Mouse (Mus musculus): ENCODE data around the gene Krtap1-3.
"Not testable (repeated sequence)": the region's sequence is repeated elsewhere in the genome, so short reads cannot be mapped to it uniquely, and the experiment has no call there.

Krtap1-3 gene

GRCm38 (mm10) chr11:99614796-99615363, 23.7 kb upstream of the Krtap1-3 start, which contains the start of gene Krtap2-4:
Krtap2-4 (minus strand) TSS chr11:99614846.
- H3K4me3 ChIP-seq (replicated peaks; ENCODE audit: low read length), result no peak within 1 kb of the TSS
- no peaks in the 10 kb centered on the region for H3K36me3 ChIP-seq (ENCODE audit: insufficient read depth, low read length)
- no peaks in the 10 kb centered on the region for H3K27me3 ChIP-seq (ENCODE audit: insufficient read depth, low read length)
- no peaks in the 10 kb centered on the region for H3K4me1 ChIP-seq (replicated peaks; ENCODE audit: low read depth, low read length)
- no peaks in the 10 kb centered on the region for H3K9me3 ChIP-seq (ENCODE audit: low read length)
- no peak for TF ChIP-seq POU5F1 (IDR thresholded peaks at IDR 0.05; ENCODE audit: borderline replicate concordance, low read length)
- TF ChIP-seq NANOG (IDR thresholded peaks at IDR 0.05; ENCODE audit: borderline replicate concordance, low read length), result no peak
- TF ChIP-seq CTCF (conservative IDR thresholded peaks at IDR 0.05; ENCODE audit: low read length), result no peak

GRCm38 (mm10) chr11:99610089-99610488, 18.9 kb upstream of the Krtap1-3 start, which contains the start of gene Gm11937:
Gm11937 (minus strand) TSS chr11:99610189.
- not testable (repeated sequence) for H3K4me3 ChIP-seq (replicated peaks; ENCODE audit: low read length); H3K36me3 ChIP-seq (ENCODE audit: insufficient read depth, low read length); H3K9me3 ChIP-seq (ENCODE audit: low read length); H3K4me1 ChIP-seq (replicated peaks; ENCODE audit: low read depth, low read length); H3K27me3 ChIP-seq (ENCODE audit: insufficient read depth, low read length)

GRCm38 (mm10) chr11:99609126-99609525, 18.0 kb upstream of the Krtap1-3 start:
- no peaks in the 10 kb centered on the region for H3K9me3 ChIP-seq (ENCODE audit: low read length)
- no peaks in the 10 kb centered on the region for H3K4me1 ChIP-seq (replicated peaks; ENCODE audit: low read depth, low read length)
- no peak for TF ChIP-seq NANOG (IDR thresholded peaks at IDR 0.05; ENCODE audit: borderline replicate concordance, low read length)
- no peak for TF ChIP-seq CTCF (conservative IDR thresholded peaks at IDR 0.05; ENCODE audit: low read length)
- no peak for TF ChIP-seq POU5F1 (IDR thresholded peaks at IDR 0.05; ENCODE audit: borderline replicate concordance, low read length)
- no peaks in the 10 kb centered on the region for H3K27me3 ChIP-seq (ENCODE audit: insufficient read depth, low read length)
- H3K36me3 ChIP-seq (ENCODE audit: insufficient read depth, low read length), result no peaks in the 10 kb centered on the region
- H3K4me3 ChIP-seq (replicated peaks; ENCODE audit: low read length), result no peak overlapping the region

- not testable (repeated sequence) for H3K9me3 ChIP-seq (ENCODE audit: low read length); H3K4me1 ChIP-seq (replicated peaks; ENCODE audit: low read depth, low read length); H3K4me3 ChIP-seq (replicated peaks; ENCODE audit: low read length); H3K27me3 ChIP-seq (ENCODE audit: insufficient read depth, low read length); H3K36me3 ChIP-seq (ENCODE audit: insufficient read depth, low read length)
These were observed 12.1 kb upstream of the Krtap1-3 start, which contains the start of gene Gm11938 for GRCm38 (mm10) chr11:99603208-99603607. Gm11938 (minus strand) TSS chr11:99603308.

GRCm38 (mm10) chr11:99597742-99598141, 6.6 kb upstream of the Krtap1-3 start, which contains the start of gene Krtap9-3:
Krtap9-3 (minus strand) TSS chr11:99598105.
- H3K4me1 ChIP-seq (replicated peaks; ENCODE audit: low read depth, low read length), result not testable (repeated sequence)

GRCm38 (mm10) chr11:99585096-99585495, 6.0 kb downstream of the Krtap1-3 start:
- H3K27me3 ChIP-seq (ENCODE audit: insufficient read depth, low read length), result no peaks in the 10 kb centered on the region
- no peaks in the 10 kb centered on the region for H3K36me3 ChIP-seq (ENCODE audit: insufficient read depth, low read length)
- H3K4me3 ChIP-seq (replicated peaks; ENCODE audit: low read length), result no peak overlapping the region
- no peak for TF ChIP-seq NANOG (IDR thresholded peaks at IDR 0.05; ENCODE audit: borderline replicate concordance, low read length)
- TF ChIP-seq POU5F1 (IDR thresholded peaks at IDR 0.05; ENCODE audit: borderline replicate concordance, low read length), result no peak
- TF ChIP-seq CTCF (conservative IDR thresholded peaks at IDR 0.05; ENCODE audit: low read length), result no peak
- H3K9me3 ChIP-seq (ENCODE audit: low read length), result no peaks in the 10 kb centered on the region
- no peaks in the 10 kb centered on the region for H3K4me1 ChIP-seq (replicated peaks; ENCODE audit: low read depth, low read length)

More at GRCm38 (mm10) chr11:99597742-99598141, 6.6 kb upstream of the Krtap1-3 start, which contains the start of gene Krtap9-3:
- H3K4me3 ChIP-seq (replicated peaks; ENCODE audit: low read length); H3K36me3 ChIP-seq (ENCODE audit: insufficient read depth, low read length); H3K27me3 ChIP-seq (ENCODE audit: insufficient read depth, low read length); H3K9me3 ChIP-seq (ENCODE audit: low read length): not testable (repeated sequence)

- Histone ChIP-seq H3K36me3 (ENCODE audit: insufficient read depth, low read length) (no peaks in the 10 kb centered on the region), H3K4me1 (replicated peaks; ENCODE audit: low read depth, low read length) (no peaks in the 10 kb centered on the region), H3K4me3 (replicated peaks; ENCODE audit: low read length) (no peak within 1 kb of the TSS), H3K27me3 (ENCODE audit: insufficient read depth, low read length) (no peaks in the 10 kb centered on the region), H3K9me3 (ENCODE audit: low read length) (no peaks in the 10 kb centered on the region)
- TF ChIP-seq POU5F1 (IDR thresholded peaks at IDR 0.05; ENCODE audit: borderline replicate concordance, low read length) (no peak), NANOG (IDR thresholded peaks at IDR 0.05; ENCODE audit: borderline replicate concordance, low read length) (no peak), CTCF (conservative IDR thresholded peaks at IDR 0.05; ENCODE audit: low read length) (no peak)
These were observed 7.9 kb downstream of the Krtap1-3 start, which contains the start of gene Krtap1-4 for GRCm38 (mm10) chr11:99583245-99583704. Krtap1-4 (minus strand) TSS chr11:99583654.

GRCm38 (mm10) chr11:99581564-99581963, 9.6 kb downstream of the Krtap1-3 start:
- H3K4me1 ChIP-seq (replicated peaks; ENCODE audit: low read depth, low read length), result no peaks in the 10 kb centered on the region
- TF ChIP-seq CTCF (conservative IDR thresholded peaks at IDR 0.05; ENCODE audit: low read length) (no peak), POU5F1 (IDR thresholded peaks at IDR 0.05; ENCODE audit: borderline replicate concordance, low read length) (no peak), NANOG (IDR thresholded peaks at IDR 0.05; ENCODE audit: borderline replicate concordance, low read length) (no peak)

GRCm38 (mm10) chr11:99581051-99581450, 10.1 kb downstream of the Krtap1-3 start:
- TF ChIP-seq POU5F1 (IDR thresholded peaks at IDR 0.05; ENCODE audit: borderline replicate concordance, low read length), result no peak
- Histone ChIP-seq H3K27me3 (ENCODE audit: insufficient read depth, low read length) (no peaks in the 10 kb centered on the region), H3K9me3 (ENCODE audit: low read length) (no peaks in the 10 kb centered on the region), H3K4me1 (replicated peaks; ENCODE audit: low read depth, low read length) (no peaks in the 10 kb centered on the region), H3K4me3 (replicated peaks; ENCODE audit: low read length) (no peak overlapping the region), H3K36me3 (ENCODE audit: insufficient read depth, low read length) (no peaks in the 10 kb centered on the region)

More at GRCm38 (mm10) chr11:99581564-99581963, 9.6 kb downstream of the Krtap1-3 start:
- H3K36me3 ChIP-seq (ENCODE audit: insufficient read depth, low read length), result no peaks in the 10 kb centered on the region
- H3K9me3 ChIP-seq (ENCODE audit: low read length), result no peaks in the 10 kb centered on the region
- no peaks in the 10 kb centered on the region for H3K27me3 ChIP-seq (ENCODE audit: insufficient read depth, low read length)
- H3K4me3 ChIP-seq (replicated peaks; ENCODE audit: low read length), result no peak overlapping the region

Measured in E14TG2a.4 (cell line).